Mouse (Mus musculus) liver, embryonic 11.5 days (tissue): ENCODE measurements around the gene Ypel1. TPM values are rescaled to one million over a fixed set of nuclear protein-coding genes. Genes with fewer than 3 reads are reported as not detected.
A peak's percentile ranks its signal among the peaks of the same experiment; 100 is the strongest.

ENCODE experiments used
- ATAC-seq: fragments of 200-750 bp; cut with Nextera tagmentation; replicated peaks from 2 replicates; pipeline ENCODE4 v1.8.0; 2017; ENCODE audit warnings: moderate number of reproducible peaks, mild to moderate bottlenecking, moderate TSS enrichment, moderate library complexity; ENCODE audit not compliant: low FRiP score
- DNase-seq: peaks from one replicate; pipeline ENCODE4 v3.0.0-alpha.2; 2017; ENCODE audit warnings: low spot score
- H3K27ac ChIP-seq: fragments of 300-500 bp; sonication (generic); 2 replicates; pipeline ENCODE4 v1.5.1; 2014; ENCODE audit warnings: mild to moderate bottlenecking, low read depth, low read length, control low read depth
- H3K27me3 ChIP-seq: fragments of 300-500 bp; sonication (generic); replicated peaks from 2 replicates; pipeline ENCODE4 v1.6.1; 2014; ENCODE audit warnings: low read length, mixed read lengths; ENCODE audit not compliant: control insufficient read depth, insufficient read depth
- H3K36me3 ChIP-seq: fragments of 300-500 bp; sonication (generic); 2 replicates; pipeline ENCODE4 v1.6.1; 2014; ENCODE audit warnings: mild to moderate bottlenecking, low read length, moderate library complexity, mixed read lengths; ENCODE audit not compliant: control insufficient read depth, insufficient read depth
- H3K4me1 ChIP-seq: fragments of 300-500 bp; sonication (generic); replicated peaks from 2 replicates; pipeline ENCODE4 v1.6.1; 2014; ENCODE audit warnings: low read length, mixed read lengths; ENCODE audit not compliant: control insufficient read depth, insufficient read depth
- H3K4me2 ChIP-seq: fragments of 300-500 bp; sonication (generic); 2 replicates; pipeline ENCODE4 v1.6.1; 2014; ENCODE audit warnings: mild to moderate bottlenecking, control low read depth, moderate library complexity
- H3K4me3 ChIP-seq: fragments of 300-500 bp; sonication (generic); 2 replicates; pipeline ENCODE4 v1.5.1; 2014; ENCODE audit warnings: low read depth, low read length, control low read depth
- H3K9ac ChIP-seq: fragments of 300-500 bp; sonication (generic); 2 replicates; pipeline ENCODE4 v1.6.1; 2014; ENCODE audit warnings: low read depth, low read length, control low read depth
- H3K9me3 ChIP-seq: fragments of 300-500 bp; sonication (generic); 2 replicates; pipeline ENCODE4 v1.6.1; 2016; ENCODE audit warnings: low read length, inconsistent platforms, mixed read lengths; ENCODE audit not compliant: control insufficient read depth
- WGBS: fragments of 180-500 bp; shearing (Covaris S2); extraction: QIAGEN DNeasy Blood & Tissue Kit; methylation state at CpG from one replicate; pipeline ENCODE4 v1.1.7; 2014; 5-methylcytosine and 5-hydroxymethylcytosine counted together
- polyA plus RNA-seq: library from polyadenylated mRNA; unstranded; fragments of >200 nt; fragmentation: Nextera tagmentation; extraction: Ambion mirVana; gene quantifications from 2 replicates; pipeline ENCODE4 v1.2.1, GENCODE M21; 2014

Ypel1 gene
- polyA plus RNA-seq = 9.9 and 11.0 TPM in 2 replicates

DNA sequence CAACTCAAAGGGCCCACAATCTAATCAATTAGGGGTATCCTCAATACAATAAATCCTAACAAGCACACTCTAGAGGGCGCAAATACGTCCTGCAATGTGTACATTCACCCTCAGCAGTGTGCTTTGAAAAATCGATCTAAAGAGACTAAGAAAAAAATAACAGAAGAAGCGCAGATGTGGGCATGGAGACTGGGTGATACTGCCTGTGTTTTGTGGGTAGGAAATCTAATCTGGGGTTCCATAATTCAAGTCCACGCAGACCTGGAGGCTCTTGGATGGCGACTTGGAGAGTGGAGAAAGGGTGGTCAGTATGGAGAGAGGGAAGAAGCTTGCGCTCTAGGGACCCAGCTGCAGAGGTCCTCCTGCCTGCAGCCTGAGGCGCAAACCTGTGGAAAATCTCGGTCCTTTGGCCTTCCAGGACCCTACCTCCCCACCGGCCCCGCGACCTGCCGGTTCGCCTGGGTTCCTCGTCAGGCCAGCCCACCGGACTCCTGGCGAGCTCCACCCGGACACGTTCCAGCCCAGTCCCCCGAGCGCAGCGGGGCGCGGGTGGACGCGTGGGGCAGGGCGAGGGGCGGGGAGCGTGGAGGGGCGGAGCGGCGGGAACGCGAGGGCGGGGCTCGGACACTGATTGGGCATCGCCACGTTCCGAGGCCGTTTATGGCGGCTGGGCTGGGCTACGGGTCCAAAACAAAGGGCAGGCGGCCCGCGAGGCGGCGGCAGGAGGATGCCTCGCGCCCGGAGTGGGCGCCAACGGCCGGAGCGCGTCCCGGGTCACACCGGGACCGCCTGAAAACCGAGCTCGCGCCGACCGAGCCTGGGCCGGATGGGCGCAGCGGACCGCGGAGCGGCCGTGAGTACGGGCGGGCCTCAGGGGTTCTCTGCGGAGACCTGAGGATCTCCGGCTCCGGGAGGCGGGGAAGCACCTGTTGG is at the start of gene Ypel1:
Gene Ypel1 (plus strand): TSS at position 186 of the 933 bp plus-strand sequence.
- WGBS = under 1% methylated on average over 76 of the region's 76 CpGs
- no peaks in the 10 kb centered on the region for H3K9me3 ChIP-seq
- DNase-seq = peak; percentile 84
- peak within 1 kb of the TSS; percentile 76 for H3K4me3 ChIP-seq
- peak within 1 kb of the TSS; percentile 67 for H3K9ac ChIP-seq
- H3K36me3 ChIP-seq = no peaks in the 10 kb centered on the region
- H3K27ac ChIP-seq = 0 out of 2 replicates have a peak within 1 kb of the TSS, but pooled peaks have one; percentile 46
- H3K27me3 ChIP-seq = no peaks in the 10 kb centered on the region
- H3K4me2 ChIP-seq = peak within 1 kb of the TSS; percentile 95
- no peaks in the 10 kb centered on the region for H3K4me1 ChIP-seq
- ATAC-seq = peak; percentile 80

DNA sequence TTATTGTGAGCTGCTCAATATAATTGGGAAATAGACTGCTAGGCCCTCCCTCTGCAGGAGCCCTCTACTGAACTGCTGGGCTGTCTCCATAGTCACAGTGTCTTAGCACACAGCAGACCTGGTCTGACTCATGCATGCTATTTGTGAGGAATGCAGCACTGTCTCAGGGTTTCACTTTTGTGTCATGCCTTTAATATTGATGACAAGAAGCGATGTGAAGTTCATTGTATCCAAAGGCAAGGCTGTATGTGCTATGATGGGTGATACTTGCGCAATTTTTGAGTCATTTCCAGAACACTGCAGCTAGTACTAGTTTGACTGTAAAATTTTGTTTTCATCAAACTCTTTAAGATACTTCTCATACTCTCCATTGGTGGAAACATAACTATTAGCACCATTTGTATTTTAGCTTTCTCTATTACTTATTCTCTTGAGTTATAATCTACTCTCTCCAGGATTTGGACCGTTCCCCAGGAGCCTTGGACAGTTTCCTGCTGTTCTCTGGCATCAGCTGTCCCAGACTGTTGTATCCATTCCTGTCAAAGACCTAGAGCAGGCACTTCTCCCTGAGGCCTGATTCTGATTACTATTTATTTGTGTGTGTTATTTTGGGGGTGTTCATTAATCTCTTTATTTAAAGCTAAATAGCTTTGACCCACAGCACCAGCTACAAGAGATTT is 44.9 kb upstream of the Ypel1 start:
- no peak overlapping the region for H3K4me3 ChIP-seq
- no peak overlapping the region for H3K27ac ChIP-seq
- H3K36me3 ChIP-seq = peaks cover 34% of the 10 kb centered on the region
- ATAC-seq = no peak
- DNase-seq = no peak
- H3K9me3 ChIP-seq = no peaks in the 10 kb centered on the region
- no peaks in the 10 kb centered on the region for H3K27me3 ChIP-seq
- H3K4me2 ChIP-seq = no peak overlapping the region
- WGBS = 95% methylated on average over 3 of the region's 3 CpGs
- H3K4me1 ChIP-seq = no peaks in the 10 kb centered on the region
- H3K9ac ChIP-seq = no peak overlapping the region

DNA sequence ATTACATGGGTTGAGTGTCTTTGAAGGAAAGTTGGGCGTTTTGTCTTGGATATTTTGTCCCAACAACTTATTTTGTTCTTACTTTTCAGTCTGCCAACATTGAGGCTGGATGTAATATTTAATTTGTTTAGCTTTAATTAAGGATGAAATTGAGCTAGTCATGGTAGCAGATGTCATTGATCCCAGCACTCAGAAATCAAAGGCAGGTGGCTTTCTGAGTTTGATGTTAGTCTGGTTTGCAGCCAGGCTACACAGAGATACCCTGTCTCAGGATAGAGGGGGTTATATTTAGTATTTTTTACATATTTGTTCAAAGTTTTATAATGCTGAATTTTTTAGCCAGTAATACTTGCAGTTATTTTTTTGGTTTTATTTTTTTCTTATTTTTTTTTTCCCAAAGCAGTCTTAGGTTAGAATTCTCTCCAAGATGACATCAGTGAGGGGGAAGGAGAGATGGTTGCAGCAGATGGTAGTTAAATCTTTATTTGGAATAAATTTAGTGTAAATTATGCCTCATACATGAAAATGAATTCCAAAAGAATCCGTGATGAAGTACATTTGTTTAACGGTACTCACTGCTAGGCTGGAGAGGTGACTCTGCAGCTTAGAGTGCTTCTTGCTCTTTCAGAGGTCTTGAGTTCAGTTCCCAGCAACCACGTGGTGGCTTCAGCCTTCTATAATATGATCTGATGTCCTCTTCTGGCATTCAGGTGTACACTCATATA is 39.4 kb upstream of the Ypel1 start:
- 91% methylated on average over 4 of the region's 4 CpGs for WGBS
- no peak overlapping the region for H3K4me3 ChIP-seq
- H3K9me3 ChIP-seq = no peaks in the 10 kb centered on the region
- H3K9ac ChIP-seq = no peak overlapping the region
- H3K4me2 ChIP-seq = no peak overlapping the region
- no peaks in the 10 kb centered on the region for H3K27me3 ChIP-seq
- ATAC-seq (no peak), DNase-seq (no peak)
- no peak overlapping the region for H3K27ac ChIP-seq
- H3K4me1 ChIP-seq = no peaks in the 10 kb centered on the region
- H3K36me3 ChIP-seq = peaks cover 22% of the 10 kb centered on the region

DNA sequence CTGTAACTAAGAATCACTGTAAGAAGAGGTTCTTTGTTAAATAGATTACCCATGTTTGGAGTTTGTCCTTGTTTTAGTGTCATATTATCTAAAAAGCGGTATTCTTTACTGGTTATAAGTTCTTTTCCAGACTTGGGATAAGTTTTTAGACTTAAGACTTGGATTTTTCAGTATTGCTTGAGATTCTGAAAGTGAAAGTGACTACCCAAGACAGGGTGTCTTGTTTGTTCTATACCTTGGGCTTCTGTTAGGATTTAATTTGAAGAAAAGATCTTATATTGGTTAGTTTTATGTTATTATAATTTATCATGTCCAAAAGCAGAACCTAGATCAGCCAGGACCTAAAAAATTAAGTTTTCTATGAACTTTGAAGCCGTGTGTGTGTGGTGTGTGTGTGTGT is 35.7 kb upstream of the Ypel1 start:
- Histone ChIP-seq H3K4me1 (no peaks in the 10 kb centered on the region), H3K9me3 (no peaks in the 10 kb centered on the region), H3K4me2 (no peak overlapping the region), H3K36me3 (peaks cover 23% of the 10 kb centered on the region; the same call in 1 of the 2 replicates), H3K27ac (no peak overlapping the region), H3K27me3 (no peaks in the 10 kb centered on the region), H3K4me3 (no peak overlapping the region), H3K9ac (no peak overlapping the region)
- WGBS = 95% methylated on average over 2 of the region's 2 CpGs
- ATAC-seq (no peak), DNase-seq (no peak)

DNA sequence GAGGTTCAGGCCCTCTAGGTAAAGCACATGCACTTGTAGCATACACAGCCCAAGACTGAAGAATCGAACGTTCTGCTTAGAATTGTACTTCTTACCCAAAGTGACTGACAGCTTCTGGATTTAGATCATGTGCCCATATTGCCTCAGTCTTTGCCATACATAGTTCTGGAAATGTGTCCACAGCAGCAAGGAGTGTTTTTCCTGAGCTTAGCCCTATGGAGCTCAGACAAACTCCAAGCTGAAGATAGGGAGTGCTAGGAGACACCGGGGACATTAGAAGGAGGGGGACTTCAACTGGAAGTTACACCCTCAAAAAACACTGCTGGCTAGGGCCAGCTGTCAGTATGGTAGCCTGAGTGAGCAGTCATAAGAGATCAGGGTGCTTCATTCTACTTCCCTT is 28.8 kb upstream of the Ypel1 start:
- Histone ChIP-seq H3K27me3 (no peaks in the 10 kb centered on the region), H3K9me3 (no peaks in the 10 kb centered on the region), H3K4me1 (no peaks in the 10 kb centered on the region), H3K4me2 (no peak overlapping the region), H3K4me3 (no peak overlapping the region), H3K9ac (no peak overlapping the region), H3K36me3 (peaks cover 48% of the 10 kb centered on the region), H3K27ac (no peak overlapping the region)
- no peak for ATAC-seq
- 89% methylated on average over 3 of the region's 3 CpGs for WGBS
- no peak for DNase-seq

DNA sequence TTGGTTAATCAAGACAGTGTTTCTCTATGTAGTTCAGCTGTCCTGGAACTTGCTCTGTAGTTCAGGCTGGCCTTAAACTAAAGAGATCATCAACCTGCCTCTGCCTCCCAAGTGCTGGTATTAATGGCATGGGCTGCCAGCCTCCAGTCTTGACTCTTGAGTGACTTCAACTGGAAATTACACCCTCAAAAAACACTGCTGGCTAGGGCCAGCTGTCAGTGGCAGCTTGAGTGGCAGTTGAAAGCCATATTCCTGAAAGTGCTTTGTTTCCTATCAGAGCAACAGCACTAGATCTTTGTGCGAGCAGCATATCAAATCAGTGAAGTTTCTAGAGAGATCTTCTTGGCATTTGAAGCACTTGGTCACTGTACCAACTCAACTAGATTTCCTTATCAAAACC is 28.1 kb upstream of the Ypel1 start:
- 91% methylated on average over 1 of the region's 1 CpGs for WGBS
- Histone ChIP-seq H3K9me3 (no peaks in the 10 kb centered on the region), H3K27me3 (no peaks in the 10 kb centered on the region), H3K36me3 (peaks cover 45% of the 10 kb centered on the region), H3K9ac (no peak overlapping the region), H3K4me1 (no peaks in the 10 kb centered on the region), H3K4me3 (no peak overlapping the region), H3K4me2 (no peak overlapping the region), H3K27ac (no peak overlapping the region)
- DNase-seq (no peak), ATAC-seq (no peak)

DNA sequence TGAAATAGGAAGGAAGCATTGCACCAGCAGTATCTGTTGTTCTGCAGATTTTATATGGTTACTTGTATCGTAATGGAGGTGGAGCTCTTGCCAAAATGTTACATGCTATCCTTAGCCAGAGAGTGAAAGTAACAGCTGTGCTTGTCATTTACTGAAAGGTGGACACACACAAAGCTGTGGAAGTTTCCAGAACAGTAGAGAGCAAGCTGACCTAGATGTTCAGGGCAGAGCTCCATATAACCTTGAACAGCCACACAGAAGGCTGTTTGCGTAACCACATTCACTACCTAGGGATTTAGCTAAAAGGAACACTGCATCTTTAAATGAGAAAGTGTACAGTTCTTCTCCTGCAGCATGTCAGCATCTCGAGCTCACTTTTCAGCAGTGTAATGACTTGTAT is 25.2 kb upstream of the Ypel1 start:
- 85% methylated on average over 3 of the region's 3 CpGs for WGBS
- Histone ChIP-seq H3K4me2 (no peak overlapping the region), H3K27ac (no peak overlapping the region), H3K9me3 (no peaks in the 10 kb centered on the region), H3K36me3 (peaks cover 42% of the 10 kb centered on the region), H3K27me3 (no peaks in the 10 kb centered on the region), H3K4me1 (no peaks in the 10 kb centered on the region), H3K9ac (no peak overlapping the region), H3K4me3 (no peak overlapping the region)
- no peak for ATAC-seq
- no peak for DNase-seq

DNA sequence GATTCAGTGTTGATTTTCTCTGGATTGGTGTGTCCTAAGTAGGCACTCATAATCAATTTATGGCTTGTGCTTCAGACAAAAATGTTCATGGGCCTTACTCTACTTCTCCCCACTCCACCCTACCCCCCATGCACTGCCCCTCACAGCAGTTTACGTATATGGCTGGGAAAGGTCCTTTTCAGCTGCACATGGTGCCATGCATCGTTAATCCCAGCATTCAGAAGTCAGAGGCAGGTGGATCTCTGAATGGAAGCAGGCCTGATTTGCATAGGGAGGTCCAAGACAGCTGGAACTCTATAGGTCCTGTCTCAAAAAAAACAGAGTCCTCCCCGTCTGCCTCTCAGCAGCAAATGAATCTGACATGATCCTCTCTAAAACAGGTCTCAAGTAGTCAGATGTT is 24.2 kb upstream of the Ypel1 start:
- WGBS = 84% methylated on average over 3 of the region's 3 CpGs
- Histone ChIP-seq H3K9ac (no peak overlapping the region), H3K27ac (no peak overlapping the region), H3K4me3 (no peak overlapping the region), H3K4me2 (no peak overlapping the region), H3K9me3 (no peaks in the 10 kb centered on the region), H3K36me3 (peaks cover 42% of the 10 kb centered on the region), H3K4me1 (no peaks in the 10 kb centered on the region), H3K27me3 (no peaks in the 10 kb centered on the region)
- ATAC-seq (no peak), DNase-seq (no peak)
